Mouse (Mus musculus): ENCODE results near the gene Foxs1. TPM values are rescaled to one million over a fixed set of nuclear protein-coding genes. Genes with fewer than 3 reads are reported as not detected.

Foxs1 gene
- polyA plus RNA-seq (2012; rRNA removed), result 6.4 and 7.3 TPM in 2 replicates

GRCm38 (mm10) chr2:152933048-152933447 lies at the start of gene Foxs1:
Foxs1 (minus strand) TSS chr2:152933208.
- TF ChIP-seq POLR2A (IDR thresholded peaks at IDR 0.05; ENCODE audit: low read depth, low read length), result no peak
- TF ChIP-seq CTCF (conservative IDR thresholded peaks at IDR 0.05; ENCODE audit: insufficient read depth, insufficient read length, low read depth, low read length), result no peak
- peak; percentile 70 for DNase-seq
- Histone ChIP-seq H3K36me3 (ENCODE audit: control insufficient read depth, insufficient read depth, low read length) (no peaks in the 10 kb centered on the region), H3K27ac (ENCODE audit: insufficient read depth, low read depth, low read length) (peak within 1 kb of the TSS; percentile 17; the same call in 1 of the 2 replicates), H3K4me1 (ENCODE audit: control insufficient read depth, insufficient read depth, low read length) (no peaks in the 10 kb centered on the region), H3K27me3 (replicated peaks; ENCODE audit: control insufficient read depth, insufficient read depth, low read length) (no peaks in the 10 kb centered on the region), H3K4me3 (ENCODE audit: insufficient read depth, low read depth, low read length) (peak within 1 kb of the TSS; percentile 47)
- WGBS, result 29% methylated on average over 9 of the region's 9 CpGs

GRCm38 (mm10) chr2:152976991-152977390 lies 44.0 kb upstream of the Foxs1 start:
- no peak for TF ChIP-seq CTCF (conservative IDR thresholded peaks at IDR 0.05; ENCODE audit: insufficient read depth, insufficient read length, low read depth, low read length)
- no peak for TF ChIP-seq POLR2A (IDR thresholded peaks at IDR 0.05; ENCODE audit: low read depth, low read length)
- Histone ChIP-seq H3K27ac (ENCODE audit: insufficient read depth, low read depth, low read length) (no peak overlapping the region), H3K4me1 (ENCODE audit: control insufficient read depth, insufficient read depth, low read length) (0 out of 2 replicates have a peak, but pooled peaks cover 3% of the 10 kb centered on the region), H3K27me3 (replicated peaks; ENCODE audit: control insufficient read depth, insufficient read depth, low read length) (no peaks in the 10 kb centered on the region), H3K36me3 (ENCODE audit: control insufficient read depth, insufficient read depth, low read length) (no peaks in the 10 kb centered on the region), H3K4me3 (ENCODE audit: insufficient read depth, low read depth, low read length) (no peak overlapping the region)
- DNase-seq, result no peak
- 61% methylated on average over 3 of the region's 3 CpGs for WGBS

- DNase-seq, result no peak
- Histone ChIP-seq H3K27ac (ENCODE audit: insufficient read depth, low read depth, low read length) (no peak overlapping the region), H3K27me3 (replicated peaks; ENCODE audit: control insufficient read depth, insufficient read depth, low read length) (no peaks in the 10 kb centered on the region), H3K36me3 (ENCODE audit: control insufficient read depth, insufficient read depth, low read length) (no peaks in the 10 kb centered on the region), H3K4me3 (ENCODE audit: insufficient read depth, low read depth, low read length) (no peak overlapping the region), H3K4me1 (ENCODE audit: control insufficient read depth, insufficient read depth, low read length) (no peaks in the 10 kb centered on the region)
- TF ChIP-seq CTCF (conservative IDR thresholded peaks at IDR 0.05; ENCODE audit: insufficient read depth, insufficient read length, low read depth, low read length), result no peak
- no peak for TF ChIP-seq POLR2A (IDR thresholded peaks at IDR 0.05; ENCODE audit: low read depth, low read length)
- 57% methylated on average over 4 of the region's 4 CpGs for WGBS
These were observed 32.5 kb upstream of the Foxs1 start for GRCm38 (mm10) chr2:152965555-152965954.

- peak within 1 kb of the TSS; percentile 53 for H3K4me3 ChIP-seq (ENCODE audit: insufficient read depth, low read depth, low read length)
- H3K27ac ChIP-seq (ENCODE audit: insufficient read depth, low read depth, low read length), result peak within 1 kb of the TSS; percentile 8; the same call in 1 of the 2 replicates
- 1% methylated on average over 34 of the region's 34 CpGs for WGBS
- no peaks in the 10 kb centered on the region for H3K27me3 ChIP-seq (replicated peaks; ENCODE audit: control insufficient read depth, insufficient read depth, low read length)
- no peaks in the 10 kb centered on the region for H3K36me3 ChIP-seq (ENCODE audit: control insufficient read depth, insufficient read depth, low read length)
- H3K4me1 ChIP-seq (ENCODE audit: control insufficient read depth, insufficient read depth, low read length), result no peaks in the 10 kb centered on the region
- DNase-seq, result peak; percentile 94
- no peak for TF ChIP-seq POLR2A (IDR thresholded peaks at IDR 0.05; ENCODE audit: low read depth, low read length)
- no peak for TF ChIP-seq CTCF (conservative IDR thresholded peaks at IDR 0.05; ENCODE audit: insufficient read depth, insufficient read length, low read depth, low read length)
These were observed 29.2 kb upstream of the Foxs1 start, which contains the start of gene Ttll9 for GRCm38 (mm10) chr2:152962091-152962793. Ttll9 (plus strand) TSS chr2:152962485.

- Histone ChIP-seq H3K27ac (ENCODE audit: insufficient read depth, low read depth, low read length) (no peak overlapping the region), H3K36me3 (ENCODE audit: control insufficient read depth, insufficient read depth, low read length) (no peaks in the 10 kb centered on the region), H3K27me3 (replicated peaks; ENCODE audit: control insufficient read depth, insufficient read depth, low read length) (no peaks in the 10 kb centered on the region), H3K4me3 (ENCODE audit: insufficient read depth, low read depth, low read length) (no peak overlapping the region), H3K4me1 (ENCODE audit: control insufficient read depth, insufficient read depth, low read length) (no peaks in the 10 kb centered on the region)
- TF ChIP-seq CTCF (conservative IDR thresholded peaks at IDR 0.05; ENCODE audit: insufficient read depth, insufficient read length, low read depth, low read length) (no peak), POLR2A (IDR thresholded peaks at IDR 0.05; ENCODE audit: low read depth, low read length) (no peak)
- peak; percentile 65 for DNase-seq
- WGBS, result 66% methylated on average over 3 of the region's 3 CpGs
These were observed 25.1 kb upstream of the Foxs1 start for GRCm38 (mm10) chr2:152958116-152958515.

GRCm38 (mm10) chr2:152951850-152952720 lies 19.1 kb upstream of the Foxs1 start:
- no peak overlapping the region for H3K27ac ChIP-seq (ENCODE audit: insufficient read depth, low read depth, low read length)
- no peaks in the 10 kb centered on the region for H3K27me3 ChIP-seq (replicated peaks; ENCODE audit: control insufficient read depth, insufficient read depth, low read length)
- DNase-seq, result no peak
- H3K4me3 ChIP-seq (ENCODE audit: insufficient read depth, low read depth, low read length), result peak overlapping the region; percentile 60
- no peak for TF ChIP-seq POLR2A (IDR thresholded peaks at IDR 0.05; ENCODE audit: low read depth, low read length)
- TF ChIP-seq CTCF (conservative IDR thresholded peaks at IDR 0.05; ENCODE audit: insufficient read depth, insufficient read length, low read depth, low read length), result no peak
- WGBS, result 15% methylated on average over 13 of the region's 13 CpGs
- H3K36me3 ChIP-seq (ENCODE audit: control insufficient read depth, insufficient read depth, low read length), result no peaks in the 10 kb centered on the region
- H3K4me1 ChIP-seq (ENCODE audit: control insufficient read depth, insufficient read depth, low read length), result no peaks in the 10 kb centered on the region

All from kidney, adult 2 months (tissue).